Mouse (Mus musculus): ENCODE measurements around the gene Hus1.
A peak's percentile ranks its signal among the peaks of the same experiment; 100 is the strongest.

Hus1 gene

GRCm38 (mm10) chr11:8978154-8978553 is 32.8 kb downstream of the Hus1 start:
- no peak for DNase-seq (ENCODE audit: inconsistent ontology term)

GRCm38 (mm10) chr11:8973166-8973565 is 37.8 kb downstream of the Hus1 start, which contains the start of gene Pkd1l1:
Pkd1l1 (minus strand) TSS chr11:8973266.
- no peak for DNase-seq (ENCODE audit: inconsistent ontology term)

DNA sequence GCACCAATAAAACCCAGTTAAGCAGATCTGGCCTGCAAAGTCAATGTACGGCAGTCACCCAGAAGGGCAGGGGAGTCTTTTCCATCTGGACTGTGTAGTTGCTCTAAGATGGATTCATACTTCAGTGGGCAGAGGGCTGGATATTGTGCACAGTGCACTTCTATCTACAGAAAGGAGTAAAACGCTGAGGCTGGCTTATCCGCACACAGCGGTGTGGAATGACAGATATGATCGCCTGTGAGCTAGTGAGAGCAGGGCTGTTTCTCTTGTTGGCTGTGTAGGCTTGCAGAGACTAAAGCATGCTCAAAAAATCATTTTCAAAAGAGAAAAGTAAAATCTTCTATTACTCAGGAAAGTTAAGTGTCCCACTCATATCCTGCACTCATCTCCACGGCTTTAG is 38.9 kb downstream of the Hus1 start:
- DNase-seq (ENCODE audit: inconsistent ontology term) = no peak

DNA sequence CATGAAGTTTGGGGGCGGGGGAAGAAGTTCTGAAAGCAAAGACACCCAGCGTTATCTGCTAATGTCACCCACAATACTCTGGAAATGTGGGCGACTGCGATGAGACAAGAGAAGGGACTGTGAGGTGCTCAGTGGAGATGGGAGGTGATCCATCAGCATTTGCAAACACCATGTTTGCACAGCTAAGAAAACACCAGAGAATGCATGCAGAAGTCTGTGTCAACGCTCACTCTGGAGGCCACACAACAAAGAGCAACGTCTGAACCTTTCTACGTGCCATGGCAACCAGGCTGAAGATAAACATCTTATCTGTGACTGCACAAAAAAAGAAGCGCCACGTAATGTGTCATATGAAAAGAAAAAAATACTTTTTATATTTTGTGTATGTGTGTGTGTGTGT is 40.5 kb downstream of the Hus1 start:
- no peak for DNase-seq (ENCODE audit: inconsistent ontology term)

- no peak for DNase-seq (ENCODE audit: inconsistent ontology term)
These were observed 42.9 kb downstream of the Hus1 start for GRCm38 (mm10) chr11:8968094-8968493.

- DNase-seq (ENCODE audit: inconsistent ontology term) = peak; percentile 5
These were observed 52.4 kb downstream of the Hus1 start for GRCm38 (mm10) chr11:8958572-8958971.

DNA sequence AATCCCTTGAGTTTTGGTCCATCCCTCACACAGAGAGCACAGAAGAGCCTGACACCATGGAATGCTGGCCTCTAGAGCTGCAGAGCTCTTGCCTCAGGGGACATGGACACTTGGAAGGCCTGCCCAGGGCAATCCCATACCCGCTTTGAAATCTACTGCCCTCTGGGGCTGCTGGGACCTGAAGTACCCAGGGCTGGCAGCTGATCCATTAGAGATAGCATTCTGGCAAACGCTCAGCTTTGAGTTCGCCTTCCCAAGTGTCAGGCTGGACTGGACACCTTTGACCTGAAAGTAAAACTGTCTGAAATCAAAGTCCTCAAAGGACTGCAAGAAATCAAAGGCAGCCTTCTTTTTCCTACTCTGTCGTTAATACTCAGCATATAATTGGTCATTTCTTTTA is 52.9 kb downstream of the Hus1 start:
- no peak for DNase-seq (ENCODE audit: inconsistent ontology term)

GRCm38 (mm10) chr11:8957023-8957422 is 54.0 kb downstream of the Hus1 start:
- DNase-seq (ENCODE audit: inconsistent ontology term) = no peak

GRCm38 (mm10) chr11:8955678-8956077 is 55.3 kb downstream of the Hus1 start:
- peak; percentile 52 for DNase-seq (ENCODE audit: inconsistent ontology term)

DNA sequence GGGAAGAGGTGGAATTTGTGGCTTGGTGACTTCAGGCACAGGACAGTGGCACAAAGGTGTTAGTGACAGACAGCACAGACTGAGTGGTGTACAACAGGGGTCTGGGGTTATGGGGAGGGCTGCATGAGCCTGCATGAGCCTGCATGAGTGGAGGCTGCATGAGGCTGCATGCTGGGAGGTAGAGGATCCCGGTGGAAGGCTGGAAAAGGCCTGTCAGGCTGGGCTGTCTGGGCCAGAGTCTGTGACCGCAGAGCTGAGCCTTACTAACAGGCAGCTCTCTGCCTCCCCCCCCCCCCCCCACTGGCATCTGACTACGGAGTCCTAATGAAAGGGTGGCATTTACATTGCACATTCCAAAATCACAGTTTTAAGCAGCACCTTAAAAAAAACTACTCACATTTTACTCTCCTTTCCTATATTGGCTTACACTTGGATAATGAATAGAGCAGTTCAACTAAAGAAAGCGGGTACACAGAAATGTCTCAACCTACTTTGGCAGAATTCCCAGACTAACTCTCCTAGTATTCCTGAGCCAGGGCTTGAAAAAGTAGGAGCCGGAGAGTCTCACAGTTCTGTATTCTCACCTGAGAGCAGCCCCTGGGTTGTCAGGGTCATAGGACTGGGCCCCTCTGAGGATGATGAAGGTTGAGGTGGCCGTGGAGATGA is 61.1 kb downstream of the Hus1 start:
- DNase-seq (ENCODE audit: inconsistent ontology term) = peak; percentile 54

DNA sequence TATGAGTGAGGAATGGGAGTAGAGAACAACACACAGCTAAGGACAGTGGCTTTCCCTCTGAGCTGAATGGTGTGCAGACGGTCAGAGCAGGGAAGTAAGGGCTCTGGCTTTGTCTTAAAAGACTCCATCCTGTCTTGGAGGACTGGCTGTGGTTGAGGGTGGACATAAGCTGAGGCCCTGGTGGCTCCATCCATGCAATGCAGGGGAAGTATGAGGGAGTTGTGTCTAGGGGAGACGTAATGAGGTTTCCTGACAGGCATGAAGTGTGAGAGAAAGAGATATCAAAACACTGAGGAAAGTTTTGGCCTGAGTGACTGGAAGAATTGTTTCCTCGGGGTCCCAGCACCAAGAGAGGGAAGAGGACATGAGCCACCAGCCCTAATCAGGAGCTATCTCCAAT is 62.1 kb downstream of the Hus1 start:
- DNase-seq (ENCODE audit: inconsistent ontology term) = no peak

GRCm38 (mm10) chr11:8944114-8944513 is 66.9 kb downstream of the Hus1 start:
- no peak for DNase-seq (ENCODE audit: inconsistent ontology term)
